Mouse (Mus musculus) erythroblast, adult 5-6 weeks (primary cell): Measurements from ENCODE around the gene 3110021N24Rik. TPM values are rescaled to one million over a fixed set of nuclear protein-coding genes. Genes with fewer than 3 reads are reported as not detected.
A peak's percentile ranks its signal among the peaks of the same experiment; 100 is the strongest.

Experiments used
- ATAC-seq: replicated peaks from 2 replicates; pipeline ENCODE4 v1.8.0; 2016; ENCODE audit warnings: moderate number of reproducible peaks, mild to moderate bottlenecking, moderate TSS enrichment, inconsistent platforms; ENCODE audit not compliant: poor library complexity, low FRiP score, severe bottlenecking
- total RNA-seq, 2 experiments: library from RNA; stranded (forward) in 1 of 2; stranded (reverse) in 1 of 2; fragments of 150-400 nt in 1 of 2; fragments of 200-764, 138-1000 nt in 1 of 2; gene quantifications; 2 replicates each; pipeline versions ENCODE4 v1.2.3 to v1.2.4; 2015 to 2017; ENCODE audit warnings: low replicate concordance in 2 of 2

3110021N24Rik gene
- total RNA-seq, 2 experiments from 2014 or later = not detected

GRCm38 (mm10) chr4:108790507-108790906, 71.1 kb downstream of the 3110021N24Rik start:
- ATAC-seq = no peak

GRCm38 (mm10) chr4:108793941-108794340, 74.5 kb downstream of the 3110021N24Rik start:
- ATAC-seq = no peak

- no peak for ATAC-seq
Observed at GRCm38 (mm10) chr4:108796701-108797100, 77.3 kb downstream of the 3110021N24Rik start.

- peak; percentile 80 for ATAC-seq
Observed at GRCm38 (mm10) chr4:108798083-108798830, 78.8 kb downstream of the 3110021N24Rik start.

GRCm38 (mm10) chr4:108803535-108803934, 84.1 kb downstream of the 3110021N24Rik start:
- ATAC-seq = no peak

GRCm38 (mm10) chr4:108811142-108811541, 91.7 kb downstream of the 3110021N24Rik start:
- no peak for ATAC-seq

- no peak for ATAC-seq
Observed at GRCm38 (mm10) chr4:108811550-108811949, 92.1 kb downstream of the 3110021N24Rik start.

GRCm38 (mm10) chr4:108825677-108826076, 106.2 kb downstream of the 3110021N24Rik start:
- ATAC-seq = no peak

GRCm38 (mm10) chr4:108826096-108826495, 106.6 kb downstream of the 3110021N24Rik start:
- ATAC-seq = no peak

GRCm38 (mm10) chr4:108826643-108827042, 107.2 kb downstream of the 3110021N24Rik start:
- no peak for ATAC-seq

- no peak for ATAC-seq
Observed at GRCm38 (mm10) chr4:108830698-108831097, 111.2 kb downstream of the 3110021N24Rik start.

Other genes with a start within 250 kb of the 3110021N24Rik start
- gene Prpf38a, start 140.3 kb upstream of the 3110021N24Rik start, total RNA-seq (2015; ENCODE audit: low replicate concordance) = 12.9 and 19.2 TPM in 2 replicates
- gene Prpf38a, start 140.3 kb upstream of the 3110021N24Rik start, total RNA-seq (2017; ENCODE audit: low replicate concordance) = 37.7 and 46.8 TPM in 2 replicates
- 9.8 and 11.3 TPM in 2 replicates for gene Orc1, start 140.2 kb upstream of the 3110021N24Rik start, total RNA-seq (2015; ENCODE audit: low replicate concordance)
- 16.6 and 22.4 TPM in 2 replicates for gene Orc1, start 140.2 kb upstream of the 3110021N24Rik start, total RNA-seq (2017; ENCODE audit: low replicate concordance)
- 2.7 and 13.0 TPM in 2 replicates for gene Cc2d1b, start 99.7 kb upstream of the 3110021N24Rik start, total RNA-seq (2015; ENCODE audit: low replicate concordance)
- gene Cc2d1b, start 99.7 kb upstream of the 3110021N24Rik start, total RNA-seq (2017; ENCODE audit: low replicate concordance) = 8.3 and 8.8 TPM in 2 replicates
- gene Zfyve9, start 61.1 kb downstream of the 3110021N24Rik start, total RNA-seq (2015; ENCODE audit: low replicate concordance) = 1.3 TPM in 1 of 2 replicates, not detected in the other
- 1.7 and 1.8 TPM in 2 replicates for gene Zfyve9, start 61.1 kb downstream of the 3110021N24Rik start, total RNA-seq (2017; ENCODE audit: low replicate concordance)
- gene Btf3l4, start 114.0 kb downstream of the 3110021N24Rik start, total RNA-seq (2015; ENCODE audit: low replicate concordance) = 17.1 and 21.7 TPM in 2 replicates
- gene Btf3l4, start 114.0 kb downstream of the 3110021N24Rik start, total RNA-seq (2017; ENCODE audit: low replicate concordance) = 12.0 and 18.3 TPM in 2 replicates
- gene Txndc12, start 115.0 kb downstream of the 3110021N24Rik start, total RNA-seq (2015; ENCODE audit: low replicate concordance) = 11.5 and 11.9 TPM in 2 replicates
- 9.5 and 14.5 TPM in 2 replicates for gene Txndc12, start 115.0 kb downstream of the 3110021N24Rik start, total RNA-seq (2017; ENCODE audit: low replicate concordance)
- gene Kti12, start 128.1 kb downstream of the 3110021N24Rik start, total RNA-seq (2015; ENCODE audit: low replicate concordance) = 2.1 and 12.7 TPM in 2 replicates
- gene Kti12, start 128.1 kb downstream of the 3110021N24Rik start, total RNA-seq (2017; ENCODE audit: low replicate concordance) = 2.6 and 2.8 TPM in 2 replicates
- gene A730015C16Rik, start 129.0 kb downstream of the 3110021N24Rik start, total RNA-seq (2015; ENCODE audit: low replicate concordance) = not detected in 2 replicates
- not detected in 2 replicates for gene A730015C16Rik, start 129.0 kb downstream of the 3110021N24Rik start, total RNA-seq (2017; ENCODE audit: low replicate concordance)
- not detected in 2 replicates for gene Rab3b, start 159.4 kb downstream of the 3110021N24Rik start, total RNA-seq (2015; ENCODE audit: low replicate concordance)
- not detected in 2 replicates for gene Rab3b, start 159.4 kb downstream of the 3110021N24Rik start, total RNA-seq (2017; ENCODE audit: low replicate concordance)